Mouse (Mus musculus) megakaryocyte, embryonic 14.5 days (primary cell): ENCODE results near the gene Npb.

ENCODE experiments used
- FLI1 ChIP-seq: IDR thresholded peaks from 2 replicates; pipeline ENCODE4 v1.6.1; 2012; ENCODE audit warnings: low read length, inconsistent platforms, mixed read lengths
- GATA1 ChIP-seq: IDR thresholded peaks from 3 replicates; pipeline ENCODE4 v1.6.1; 2012; ENCODE audit warnings: mixed read lengths, low read length, inconsistent platforms, borderline replicate concordance

DNA sequence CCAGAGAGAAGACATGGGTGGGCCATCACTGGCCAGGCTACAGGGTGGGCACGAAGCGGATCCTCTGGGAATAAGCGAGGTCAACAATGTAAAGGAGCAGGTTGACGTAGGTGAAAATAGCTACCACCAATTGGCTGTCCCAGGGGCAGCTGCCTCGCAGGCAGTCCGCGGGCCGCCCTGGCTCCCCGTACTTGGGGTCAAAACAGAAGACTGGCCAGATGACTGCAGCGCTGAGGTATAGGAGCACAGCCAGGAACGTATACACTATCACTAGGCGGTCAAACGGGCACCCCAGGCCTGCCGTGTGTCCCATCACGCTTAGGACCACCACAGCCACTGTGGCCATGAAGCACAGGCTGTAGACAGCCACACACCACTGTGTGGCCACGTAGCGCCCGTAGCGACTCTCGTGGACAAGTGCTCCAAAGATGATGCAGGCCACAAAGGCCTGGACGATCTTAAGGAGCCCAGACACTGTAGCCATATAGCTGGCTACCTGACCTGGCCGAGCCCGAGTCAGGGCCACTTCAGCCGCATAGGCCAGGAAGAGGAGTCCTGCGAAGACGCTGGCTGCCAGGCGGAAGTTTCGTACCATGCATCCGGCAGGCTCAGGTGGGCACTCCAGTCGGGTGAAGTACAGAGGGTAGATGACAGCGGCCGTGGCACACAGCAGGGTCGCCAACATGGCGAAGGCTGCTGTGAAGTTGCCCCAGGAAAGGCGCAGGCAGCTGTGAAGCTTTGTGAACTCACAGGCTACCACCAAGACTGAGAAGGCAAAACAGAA, 39.0 kb downstream of the Npb start:
- TF ChIP-seq GATA1 (no peak), FLI1 (no peak)
